Mouse (Mus musculus): ENCODE data around the gene Oxt. TPM values are rescaled to one million over a fixed set of nuclear protein-coding genes. Genes with fewer than 3 reads are reported as not detected.

The Oxt gene
- polyA plus RNA-seq, 1 experiment from 2014 or later = not detected

Small RNAs within 50 kb of the gene (microRNA-seq; reads per million reads assigned to microRNA genes)
- gene Gm23876 = not detected

Other genes with a start within 250 kb of the Oxt start
- gene Cpxm1, start 178.6 kb upstream of the Oxt start, polyA plus RNA-seq (2016; fragmentation: Nextera tagmentation; extraction: Ambion mirVana) = 40.7 and 47.3 TPM in 2 replicates
- gene Gm28372, start 170.9 kb upstream of the Oxt start, polyA plus RNA-seq (2016; fragmentation: Nextera tagmentation; extraction: Ambion mirVana) = not detected in 2 replicates
- 0.40 TPM in 1 of 2 replicates, not detected in the other for gene 1700020A23Rik, start 170.9 kb upstream of the Oxt start, polyA plus RNA-seq (2016; fragmentation: Nextera tagmentation; extraction: Ambion mirVana)
- 0.12 TPM in 1 of 2 replicates, not detected in the other for gene Tmem239, start 169.7 kb upstream of the Oxt start, polyA plus RNA-seq (2016; fragmentation: Nextera tagmentation; extraction: Ambion mirVana)
- 117 and 126 TPM in 2 replicates for gene Vps16, start 151.8 kb upstream of the Oxt start, polyA plus RNA-seq (2016; fragmentation: Nextera tagmentation; extraction: Ambion mirVana)
- gene Pced1a, start 151.5 kb upstream of the Oxt start, polyA plus RNA-seq (2016; fragmentation: Nextera tagmentation; extraction: Ambion mirVana) = 13.9 and 14.4 TPM in 2 replicates
- 88.2 and 91.8 TPM in 2 replicates for gene Ptpra, start 125.9 kb upstream of the Oxt start, polyA plus RNA-seq (2016; fragmentation: Nextera tagmentation; extraction: Ambion mirVana)
- 84.8 and 89.0 TPM in 2 replicates for gene Mrps26, start 12.4 kb upstream of the Oxt start, polyA plus RNA-seq (2016; fragmentation: Nextera tagmentation; extraction: Ambion mirVana)
- gene Avp, start 6.4 kb downstream of the Oxt start, polyA plus RNA-seq (2016; fragmentation: Nextera tagmentation; extraction: Ambion mirVana) = not detected in 2 replicates
- gene Fastkd5, start 53.9 kb downstream of the Oxt start, polyA plus RNA-seq (2016; fragmentation: Nextera tagmentation; extraction: Ambion mirVana) = 21.7 and 22.4 TPM in 2 replicates
- 20.3 and 21.5 TPM in 2 replicates for gene Ubox5, start 53.9 kb downstream of the Oxt start, polyA plus RNA-seq (2016; fragmentation: Nextera tagmentation; extraction: Ambion mirVana)
- 4.0 and 5.1 TPM in 2 replicates for gene Lzts3, start 66.6 kb downstream of the Oxt start, polyA plus RNA-seq (2016; fragmentation: Nextera tagmentation; extraction: Ambion mirVana)
- 40.6 and 45.6 TPM in 2 replicates for gene Ddrgk1, start 88.5 kb downstream of the Oxt start, polyA plus RNA-seq (2016; fragmentation: Nextera tagmentation; extraction: Ambion mirVana)
- gene Itpa, start 91.4 kb downstream of the Oxt start, polyA plus RNA-seq (2016; fragmentation: Nextera tagmentation; extraction: Ambion mirVana) = 153 and 161 TPM in 2 replicates
- 0.31 and 0.57 TPM in 2 replicates for gene Slc4a11, start 121.3 kb downstream of the Oxt start, polyA plus RNA-seq (2016; fragmentation: Nextera tagmentation; extraction: Ambion mirVana)